Mouse (Mus musculus): ENCODE measurements around the gene Nfia. TPM values are rescaled to one million over a fixed set of nuclear protein-coding genes. Genes with fewer than 3 reads are reported as not detected.
A peak's percentile ranks its signal among the peaks of the same experiment; 100 is the strongest.

Gene Nfia
- total RNA-seq, 1 experiment: 0.27 TPM

- Histone ChIP-seq H3K27ac (ENCODE audit: insufficient read depth, low read depth, low read length, poor library complexity, severe bottlenecking) (no peak overlapping the region), H3K9me3 (ENCODE audit: control insufficient read depth, insufficient read depth, low read depth, low read length) (no peaks in the 10 kb centered on the region), H3K4me1 (ENCODE audit: control insufficient read depth in 2 of 2, insufficient read depth in 2 of 2, low read length in 2 of 2, poor library complexity in 1 of 2) (0 out of 4 replicates have a peak, but pooled peaks cover 0 to 1% of the 10 kb centered on the region in 2 experiments), H3K36me3 (ENCODE audit: control insufficient read depth, insufficient read depth, low read length, poor library complexity, severe bottlenecking) (no peaks in the 10 kb centered on the region), H3K9ac (ENCODE audit: insufficient read depth, low read depth, low read length, poor library complexity, severe bottlenecking) (no peak overlapping the region), H3K4me3 (ENCODE audit: insufficient read depth in 1 of 2, low read depth in 1 of 2, low read length in 2 of 2, poor library complexity in 1 of 2, severe bottlenecking in 1 of 2) (no peak overlapping the region)
- DNase-seq (ENCODE audit: low read depth, low spot score): no peak
- in situ Hi-C loops (cut with MboI; ENCODE audit: low sequenced_read_pairs in 2 of 2, unreplicated experiment in 2 of 2): no loop called here
- TF ChIP-seq HCFC1 (IDR thresholded peaks at IDR 0.05; ENCODE audit: borderline replicate concordance, insufficient read depth, low read length) (no peak), MAFK (IDR thresholded peaks at IDR 0.05; ENCODE audit: insufficient read depth, low read depth, low read length) (no peak), ZC3H11A (IDR thresholded peaks at IDR 0.05; ENCODE audit: borderline replicate concordance, low read depth, low read length) (no peak), ZNF384 (IDR thresholded peaks at IDR 0.05; ENCODE audit: low read depth, low read length) (no peak), CHD2 (IDR thresholded peaks at IDR 0.05; ENCODE audit: low read depth, low read length) (no peak)
Measured at GRCm38 (mm10) chr4:97775059-97775458, 2.5 kb downstream of the Nfia start.

- Histone ChIP-seq H3K9ac (ENCODE audit: insufficient read depth, low read depth, low read length, poor library complexity, severe bottlenecking) (no peak overlapping the region), H3K4me1 (ENCODE audit: control insufficient read depth in 2 of 2, insufficient read depth in 2 of 2, low read length in 2 of 2, poor library complexity in 1 of 2) (0 out of 4 replicates have a peak, but pooled peaks cover 0 to 1% of the 10 kb centered on the region in 2 experiments), H3K4me3 (ENCODE audit: insufficient read depth in 1 of 2, low read depth in 1 of 2, low read length in 2 of 2, poor library complexity in 1 of 2, severe bottlenecking in 1 of 2) (no peak overlapping the region)
Measured at GRCm38 (mm10) chr4:97775494-97776265, 3.1 kb downstream of the Nfia start.

GRCm38 (mm10) chr4:97776388-97777080, 4.0 kb downstream of the Nfia start:
- in situ Hi-C loops (cut with MboI; ENCODE audit: low sequenced_read_pairs in 2 of 2, unreplicated experiment in 2 of 2): no loop called here
- Histone ChIP-seq H3K9me3 (ENCODE audit: control insufficient read depth, insufficient read depth, low read depth, low read length) (no peaks in the 10 kb centered on the region), H3K27ac (ENCODE audit: insufficient read depth, low read depth, low read length, poor library complexity, severe bottlenecking) (no peak overlapping the region), H3K9ac (ENCODE audit: insufficient read depth, low read depth, low read length, poor library complexity, severe bottlenecking) (0 out of 2 replicates have a peak overlapping the region, but pooled peaks have one; percentile 38), H3K36me3 (ENCODE audit: control insufficient read depth, insufficient read depth, low read length, poor library complexity, severe bottlenecking) (no peaks in the 10 kb centered on the region), H3K4me3 (ENCODE audit: insufficient read depth in 1 of 2, low read depth in 1 of 2, low read length in 2 of 2, poor library complexity in 1 of 2, severe bottlenecking in 1 of 2) (peak overlapping the region; percentile 50 to 64; a peak in 3 of 4 replicates), H3K4me1 (ENCODE audit: control insufficient read depth in 2 of 2, insufficient read depth in 2 of 2, low read length in 2 of 2, poor library complexity in 1 of 2) (0 out of 4 replicates have a peak, but pooled peaks cover 0 to 1% of the 10 kb centered on the region in 2 experiments)
- TF ChIP-seq ZNF384 (IDR thresholded peaks at IDR 0.05; ENCODE audit: low read depth, low read length) (no peak), ZC3H11A (IDR thresholded peaks at IDR 0.05; ENCODE audit: borderline replicate concordance, low read depth, low read length) (no peak), CHD2 (IDR thresholded peaks at IDR 0.05; ENCODE audit: low read depth, low read length) (no peak), MAFK (IDR thresholded peaks at IDR 0.05; ENCODE audit: insufficient read depth, low read depth, low read length) (no peak), HCFC1 (IDR thresholded peaks at IDR 0.05; ENCODE audit: borderline replicate concordance, insufficient read depth, low read length) (no peak)
- no peak for DNase-seq (ENCODE audit: low read depth, low spot score)

More at GRCm38 (mm10) chr4:97775494-97776265, 3.1 kb downstream of the Nfia start:
- TF ChIP-seq ZNF384 (IDR thresholded peaks at IDR 0.05; ENCODE audit: low read depth, low read length): no peak
- TF ChIP-seq MAFK (IDR thresholded peaks at IDR 0.05; ENCODE audit: insufficient read depth, low read depth, low read length): no peak
- TF ChIP-seq ZC3H11A (IDR thresholded peaks at IDR 0.05; ENCODE audit: borderline replicate concordance, low read depth, low read length): no peak
- TF ChIP-seq HCFC1 (IDR thresholded peaks at IDR 0.05; ENCODE audit: borderline replicate concordance, insufficient read depth, low read length): no peak
- TF ChIP-seq CHD2 (IDR thresholded peaks at IDR 0.05; ENCODE audit: low read depth, low read length): no peak
- no peak for DNase-seq (ENCODE audit: low read depth, low spot score)
- in situ Hi-C loops (cut with MboI; ENCODE audit: low sequenced_read_pairs in 2 of 2, unreplicated experiment in 2 of 2): no loop called here
- H3K36me3 ChIP-seq (ENCODE audit: control insufficient read depth, insufficient read depth, low read length, poor library complexity, severe bottlenecking): no peaks in the 10 kb centered on the region
- H3K9me3 ChIP-seq (ENCODE audit: control insufficient read depth, insufficient read depth, low read depth, low read length): no peaks in the 10 kb centered on the region
- H3K27ac ChIP-seq (ENCODE audit: insufficient read depth, low read depth, low read length, poor library complexity, severe bottlenecking): no peak overlapping the region

GRCm38 (mm10) chr4:97777081-97777705, 4.7 kb downstream of the Nfia start:
- Histone ChIP-seq H3K4me3 (ENCODE audit: insufficient read depth in 1 of 2, low read depth in 1 of 2, low read length in 2 of 2, poor library complexity in 1 of 2, severe bottlenecking in 1 of 2) (peak overlapping the region; percentile 64 to 69), H3K36me3 (ENCODE audit: control insufficient read depth, insufficient read depth, low read length, poor library complexity, severe bottlenecking) (no peaks in the 10 kb centered on the region), H3K27ac (ENCODE audit: insufficient read depth, low read depth, low read length, poor library complexity, severe bottlenecking) (no peak overlapping the region), H3K9ac (ENCODE audit: insufficient read depth, low read depth, low read length, poor library complexity, severe bottlenecking) (peak overlapping the region; percentile 38), H3K9me3 (ENCODE audit: control insufficient read depth, insufficient read depth, low read depth, low read length) (no peaks in the 10 kb centered on the region), H3K4me1 (ENCODE audit: control insufficient read depth in 2 of 2, insufficient read depth in 2 of 2, low read length in 2 of 2, poor library complexity in 1 of 2) (0 out of 4 replicates have a peak, but pooled peaks cover 0 to 1% of the 10 kb centered on the region in 2 experiments)
- in situ Hi-C loops (cut with MboI; ENCODE audit: low sequenced_read_pairs in 2 of 2, unreplicated experiment in 2 of 2): no loop called here
- no peak for TF ChIP-seq ZNF384 (IDR thresholded peaks at IDR 0.05; ENCODE audit: low read depth, low read length)
- TF ChIP-seq ZC3H11A (IDR thresholded peaks at IDR 0.05; ENCODE audit: borderline replicate concordance, low read depth, low read length): no peak
- no peak for TF ChIP-seq HCFC1 (IDR thresholded peaks at IDR 0.05; ENCODE audit: borderline replicate concordance, insufficient read depth, low read length)
- no peak for TF ChIP-seq MAFK (IDR thresholded peaks at IDR 0.05; ENCODE audit: insufficient read depth, low read depth, low read length)
- TF ChIP-seq CHD2 (IDR thresholded peaks at IDR 0.05; ENCODE audit: low read depth, low read length): no peak
- DNase-seq (ENCODE audit: low read depth, low spot score): no peak

Measured in ES-E14 (cell line).